Mouse (Mus musculus): ENCODE measurements around the gene Eif2b4. TPM values are rescaled to one million over a fixed set of nuclear protein-coding genes. Genes with fewer than 3 reads are reported as not detected.

Eif2b4 gene
- polyA plus RNA-seq, 1 experiment from 2014 or later: 26.2 TPM

GRCm38 (mm10) chr5:31204421-31204820 lies 11.2 kb upstream of the Eif2b4 start:
- peaks cover 42% of the 10 kb centered on the region for H3K36me3 ChIP-seq (ENCODE audit: inconsistent target)
- no peak overlapping the region for H3K27ac ChIP-seq
- 98% methylated on average over 6 of the region's 6 CpGs for WGBS (ENCODE audit: missing documents)
- peaks cover 40% of the 10 kb centered on the region for H3K79me2 ChIP-seq (ENCODE audit: inconsistent target)
- H3K4me3 ChIP-seq (ENCODE audit: inconsistent target): no peak overlapping the region

- Histone ChIP-seq H3K4me3 (ENCODE audit: inconsistent target) (no peak overlapping the region), H3K36me3 (ENCODE audit: inconsistent target) (peaks cover 48% of the 10 kb centered on the region), H3K79me2 (ENCODE audit: inconsistent target) (peaks cover 40% of the 10 kb centered on the region), H3K27ac (no peak overlapping the region)
- 97% methylated on average over 2 of the region's 2 CpGs for whole genome bisulfite sequencing (ENCODE audit: missing documents)
Measured at GRCm38 (mm10) chr5:31203866-31204265, 10.6 kb upstream of the Eif2b4 start.

- peaks cover 38% of the 10 kb centered on the region for H3K79me2 ChIP-seq (ENCODE audit: inconsistent target)
- H3K27ac ChIP-seq: peak overlapping the region; percentile 77
- H3K4me3 ChIP-seq (ENCODE audit: inconsistent target): peak overlapping the region; percentile 89
- H3K36me3 ChIP-seq (ENCODE audit: inconsistent target): peaks cover 56% of the 10 kb centered on the region
- WGBS (ENCODE audit: missing documents): 95% methylated on average over 7 of the region's 7 CpGs
Measured at GRCm38 (mm10) chr5:31202933-31203332, 9.7 kb upstream of the Eif2b4 start.

DNA sequence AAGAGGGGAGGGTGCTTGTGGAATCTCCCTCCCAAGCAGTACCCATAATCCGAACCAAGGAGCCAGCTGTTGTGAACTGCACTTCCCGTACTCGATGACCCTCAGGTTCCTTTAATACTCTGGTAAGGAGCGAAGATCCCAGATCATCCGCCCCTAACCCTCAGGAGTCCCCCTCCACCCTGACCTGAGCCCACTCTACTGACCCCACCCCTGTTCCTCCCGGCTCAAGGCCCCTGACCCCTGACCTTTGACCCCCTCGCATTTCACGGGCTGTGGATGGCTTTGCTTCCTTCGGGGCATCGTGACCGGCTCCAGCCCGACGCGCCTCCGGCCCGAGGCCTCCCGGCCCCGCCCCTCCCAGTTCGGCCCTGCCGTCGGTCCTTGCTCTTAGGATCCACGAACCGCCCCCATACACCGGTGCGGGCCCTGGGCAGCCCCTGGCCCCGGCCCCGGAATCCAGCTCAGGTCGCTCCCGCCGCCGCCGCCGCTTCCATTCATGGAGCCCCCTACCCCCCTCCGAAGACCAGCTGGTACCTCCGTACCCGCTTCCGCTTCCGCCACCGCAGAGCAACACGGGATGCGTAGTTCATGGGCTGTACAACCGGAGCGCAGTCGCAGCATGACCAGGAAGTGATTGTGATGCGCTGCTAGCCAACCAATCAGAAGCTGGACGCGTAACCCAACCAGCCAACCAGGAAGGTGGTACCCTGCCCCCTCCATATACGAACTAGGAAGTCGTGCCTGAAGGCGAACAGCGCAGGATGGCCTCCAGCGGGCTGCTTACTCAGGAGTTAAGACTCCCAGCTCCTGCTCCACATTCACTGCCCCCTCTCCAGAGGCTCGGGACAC lies 8.7 kb upstream of the Eif2b4 start, which contains the start of gene Zfp513:
Zfp513 (minus strand) TSS at position 562 of the 849 bp plus-strand sequence.
- H3K36me3 ChIP-seq (ENCODE audit: inconsistent target): peaks cover 57% of the 10 kb centered on the region
- H3K79me2 ChIP-seq (ENCODE audit: inconsistent target): peaks cover 47% of the 10 kb centered on the region
- H3K4me3 ChIP-seq (ENCODE audit: inconsistent target): peak within 1 kb of the TSS; percentile 89
- WGBS (ENCODE audit: missing documents): under 1% methylated on average over 52 of the region's 53 CpGs
- peak within 1 kb of the TSS; percentile 90 for H3K27ac ChIP-seq

DNA sequence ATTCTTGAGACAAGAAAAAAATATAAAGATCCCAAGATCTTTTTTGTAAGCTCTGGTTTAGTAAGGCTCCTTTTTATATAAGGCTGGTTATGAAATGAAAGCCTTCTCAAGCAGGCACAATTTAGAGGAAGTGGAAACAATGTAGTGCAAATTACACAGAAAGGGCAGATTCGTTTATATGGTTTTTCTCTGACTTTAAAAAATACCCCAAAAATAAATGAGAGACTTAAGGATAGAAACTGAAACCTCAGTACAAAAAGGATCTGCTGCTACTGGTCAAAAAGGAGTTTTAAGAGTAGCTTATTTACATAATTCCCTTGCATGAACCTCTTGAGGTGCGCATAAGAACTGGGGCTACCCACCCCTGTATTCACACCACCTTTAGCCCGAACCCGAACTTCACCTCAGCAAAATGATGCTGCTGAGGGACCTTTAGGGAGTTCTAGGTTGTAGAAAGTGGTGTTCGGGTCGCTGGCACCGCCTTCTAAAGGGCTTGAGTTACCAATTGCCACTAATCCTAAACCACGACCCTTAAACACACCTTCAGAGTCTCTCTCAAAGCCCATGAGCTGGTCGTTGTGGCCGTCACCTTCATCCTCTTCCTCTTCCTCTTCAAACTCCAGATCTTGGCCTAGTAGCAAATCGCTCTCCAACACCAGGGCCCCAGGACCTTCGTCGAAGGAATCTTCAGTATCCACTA lies 8.0 kb upstream of the Eif2b4 start:
- peaks cover 55% of the 10 kb centered on the region for H3K79me2 ChIP-seq (ENCODE audit: inconsistent target)
- peak overlapping the region; percentile 90 for H3K27ac ChIP-seq
- 5% methylated on average over 13 of the region's 13 CpGs for WGBS (ENCODE audit: missing documents)
- peak overlapping the region; percentile 89 for H3K4me3 ChIP-seq (ENCODE audit: inconsistent target)
- peaks cover 55% of the 10 kb centered on the region for H3K36me3 ChIP-seq (ENCODE audit: inconsistent target)

- H3K36me3 ChIP-seq (ENCODE audit: inconsistent target): peaks cover 49% of the 10 kb centered on the region
- H3K4me3 ChIP-seq (ENCODE audit: inconsistent target): no peak overlapping the region
- 0 out of 2 replicates have a peak overlapping the region, but pooled peaks have one; percentile 90 for H3K27ac ChIP-seq
- 92% methylated on average over 27 of the region's 27 CpGs for WGBS (ENCODE audit: missing documents)
- peaks cover 57% of the 10 kb centered on the region for H3K79me2 ChIP-seq (ENCODE audit: inconsistent target)
Measured at GRCm38 (mm10) chr5:31200327-31200768, 7.1 kb upstream of the Eif2b4 start.

DNA sequence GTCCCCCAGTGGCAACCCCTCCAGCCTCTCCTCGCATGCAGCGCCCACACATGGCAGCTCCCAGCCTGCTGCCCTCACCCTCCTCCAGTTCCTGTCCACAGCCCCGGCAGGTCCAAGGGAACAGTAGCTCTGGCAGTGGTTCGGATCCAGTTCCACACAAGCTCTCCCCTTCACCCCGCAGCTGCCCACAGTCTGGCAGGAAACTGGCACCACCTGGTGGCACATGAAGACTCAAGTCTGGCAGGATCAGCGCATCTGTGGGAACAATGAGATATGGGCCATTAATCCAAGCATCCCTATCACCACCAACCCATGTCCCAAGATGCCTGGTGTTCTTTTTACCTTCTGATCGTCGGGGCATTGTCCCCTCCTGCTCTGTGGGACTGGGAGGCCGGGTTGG lies 6.7 kb upstream of the Eif2b4 start:
- H3K27ac ChIP-seq: no peak overlapping the region
- no peak overlapping the region for H3K4me3 ChIP-seq (ENCODE audit: inconsistent target)
- peaks cover 49% of the 10 kb centered on the region for H3K36me3 ChIP-seq (ENCODE audit: inconsistent target)
- 89% methylated on average over 9 of the region's 9 CpGs for WGBS (ENCODE audit: missing documents)
- H3K79me2 ChIP-seq (ENCODE audit: inconsistent target): peaks cover 60% of the 10 kb centered on the region

- peaks cover 65% of the 10 kb centered on the region for H3K79me2 ChIP-seq (ENCODE audit: inconsistent target)
- 90% methylated on average over 19 of the region's 19 CpGs for WGBS (ENCODE audit: missing documents)
- H3K27ac ChIP-seq: no peak overlapping the region
- H3K36me3 ChIP-seq (ENCODE audit: inconsistent target): peaks cover 49% of the 10 kb centered on the region
- H3K4me3 ChIP-seq (ENCODE audit: inconsistent target): no peak overlapping the region
Measured at GRCm38 (mm10) chr5:31199321-31199892, 6.2 kb upstream of the Eif2b4 start.

DNA sequence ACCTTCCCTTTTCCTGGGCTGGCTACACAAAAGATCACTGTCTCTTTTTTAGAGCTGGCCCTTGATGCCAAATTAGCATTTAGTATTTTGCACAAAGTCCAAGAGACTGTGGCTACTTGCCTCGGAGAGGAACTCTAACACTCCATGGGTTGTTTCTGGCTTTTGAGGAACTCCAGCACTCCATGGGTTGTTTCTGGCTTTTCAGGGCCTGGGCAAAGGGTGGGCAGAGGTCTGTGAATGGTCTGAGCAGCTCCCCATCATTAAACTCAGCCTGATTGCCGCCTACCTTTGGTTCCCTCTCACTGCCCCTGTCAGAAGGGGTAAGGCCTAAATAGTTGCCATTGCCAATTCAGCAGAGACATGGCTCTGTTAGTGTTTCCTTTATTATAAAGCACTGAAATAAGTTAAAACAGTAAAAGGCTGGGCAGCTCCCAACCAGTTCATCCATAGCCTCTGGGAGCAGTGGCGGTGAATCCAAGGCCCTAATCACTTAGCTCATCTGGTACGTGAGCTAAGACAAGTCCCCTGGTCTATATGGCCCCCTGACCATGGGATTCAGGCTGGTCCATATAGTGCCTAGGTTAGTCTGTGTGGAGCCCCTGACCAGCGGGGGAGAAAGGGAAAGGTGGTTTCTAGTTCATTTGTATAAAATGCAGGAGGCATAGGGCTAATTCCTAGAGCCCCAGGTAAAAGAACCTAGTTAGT lies 5.5 kb upstream of the Eif2b4 start:
- WGBS (ENCODE audit: missing documents): 87% methylated on average over 5 of the region's 5 CpGs
- Histone ChIP-seq H3K4me3 (ENCODE audit: inconsistent target) (no peak overlapping the region), H3K79me2 (ENCODE audit: inconsistent target) (peaks cover 71% of the 10 kb centered on the region), H3K27ac (no peak overlapping the region), H3K36me3 (ENCODE audit: inconsistent target) (peaks cover 49% of the 10 kb centered on the region)

DNA sequence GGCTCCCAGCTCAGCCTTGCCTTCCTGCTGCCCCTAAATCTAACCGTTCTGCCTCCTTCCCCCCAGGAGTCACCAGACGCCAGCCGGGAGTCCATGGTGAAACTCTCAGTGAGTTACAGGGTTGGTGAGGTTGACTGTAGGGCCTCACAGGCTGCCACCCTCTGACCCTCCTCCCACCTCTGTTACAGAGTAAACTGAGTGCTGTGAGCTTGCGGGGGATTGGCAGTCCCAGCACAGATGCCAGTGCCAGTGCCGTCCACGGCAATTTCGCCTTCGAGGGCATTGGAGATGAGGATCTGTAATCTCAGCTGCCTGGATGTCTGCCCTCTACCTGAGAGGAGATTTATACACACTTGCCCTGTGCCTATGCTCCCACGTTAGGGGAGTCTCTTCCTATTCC lies 4.9 kb upstream of the Eif2b4 start:
- 84% methylated on average over 9 of the region's 9 CpGs for WGBS (ENCODE audit: missing documents)
- H3K27ac ChIP-seq: no peak overlapping the region

DNA sequence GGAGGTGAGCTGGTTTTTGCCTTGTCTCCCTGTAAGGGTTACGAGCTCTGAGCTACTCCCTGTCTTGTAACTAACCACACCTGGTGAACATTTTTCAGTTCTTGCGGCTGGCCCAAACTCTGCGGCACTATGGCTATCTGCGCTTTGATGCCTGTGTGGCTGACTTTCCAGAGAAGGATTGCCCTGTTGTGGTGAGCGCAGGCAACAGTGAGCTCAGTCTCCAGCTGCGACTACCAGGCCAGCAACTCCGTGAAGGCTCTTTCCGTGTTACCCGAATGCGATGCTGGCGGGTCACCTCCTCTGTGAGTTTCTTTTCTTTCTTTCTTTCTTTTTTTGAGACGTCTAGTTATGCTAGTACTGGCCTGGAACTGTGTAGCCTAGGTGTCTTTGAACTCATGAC lies 3.8 kb upstream of the Eif2b4 start:
- Histone ChIP-seq H3K36me3 (ENCODE audit: inconsistent target) (peaks cover 49% of the 10 kb centered on the region), H3K27ac (no peak overlapping the region), H3K4me3 (ENCODE audit: inconsistent target) (no peak overlapping the region), H3K79me2 (ENCODE audit: inconsistent target) (peaks cover 79% of the 10 kb centered on the region)
- WGBS (ENCODE audit: missing documents): 93% methylated on average over 12 of the region's 12 CpGs

More for the DNA sequence above, 4.9 kb upstream of the Eif2b4 start:
- Histone ChIP-seq H3K79me2 (ENCODE audit: inconsistent target) (peaks cover 76% of the 10 kb centered on the region), H3K36me3 (ENCODE audit: inconsistent target) (peaks cover 49% of the 10 kb centered on the region), H3K4me3 (ENCODE audit: inconsistent target) (no peak overlapping the region)

- Histone ChIP-seq H3K79me2 (ENCODE audit: inconsistent target) (peaks cover 81% of the 10 kb centered on the region), H3K36me3 (ENCODE audit: inconsistent target) (peaks cover 49% of the 10 kb centered on the region), H3K4me3 (ENCODE audit: inconsistent target) (no peak overlapping the region), H3K27ac (peak overlapping the region; percentile 27)
- 93% methylated on average over 10 of the region's 10 CpGs for WGBS (ENCODE audit: missing documents)
Measured at GRCm38 (mm10) chr5:31196207-31196606, 3.0 kb upstream of the Eif2b4 start.

DNA sequence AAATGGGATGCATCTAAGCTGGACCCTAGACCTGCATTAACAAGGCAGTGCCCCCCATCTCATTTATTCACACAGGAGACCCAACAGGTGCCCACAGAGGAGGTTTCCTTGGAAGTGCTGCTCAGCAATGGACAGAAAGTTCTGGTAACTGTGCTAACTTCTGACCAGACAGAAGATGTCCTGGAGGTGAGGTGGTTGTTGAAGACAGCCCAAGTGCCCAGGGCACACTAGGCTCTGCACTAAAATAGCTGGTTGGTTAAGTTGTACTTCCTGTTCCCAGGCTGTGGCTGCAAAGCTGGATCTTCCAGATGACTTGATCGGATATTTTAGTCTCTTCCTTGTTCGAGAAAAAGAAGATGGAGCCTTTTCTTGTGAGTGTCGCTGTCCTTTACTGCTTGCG lies 2.4 kb upstream of the Eif2b4 start:
- 72% methylated on average over 4 of the region's 4 CpGs for WGBS (ENCODE audit: missing documents)
- Histone ChIP-seq H3K79me2 (ENCODE audit: inconsistent target) (peaks cover 75% of the 10 kb centered on the region), H3K36me3 (ENCODE audit: inconsistent target) (peaks cover 54% of the 10 kb centered on the region), H3K4me3 (ENCODE audit: inconsistent target) (no peak overlapping the region), H3K27ac (peak overlapping the region; percentile 27)
